Mouse (Mus musculus): ENCODE data around the gene Arhgef19.

Arhgef19 gene

GRCm38 (mm10) chr4:141238492-141239387, 559 bp upstream of the Arhgef19 start:
- no peak for DNase-seq

DNA sequence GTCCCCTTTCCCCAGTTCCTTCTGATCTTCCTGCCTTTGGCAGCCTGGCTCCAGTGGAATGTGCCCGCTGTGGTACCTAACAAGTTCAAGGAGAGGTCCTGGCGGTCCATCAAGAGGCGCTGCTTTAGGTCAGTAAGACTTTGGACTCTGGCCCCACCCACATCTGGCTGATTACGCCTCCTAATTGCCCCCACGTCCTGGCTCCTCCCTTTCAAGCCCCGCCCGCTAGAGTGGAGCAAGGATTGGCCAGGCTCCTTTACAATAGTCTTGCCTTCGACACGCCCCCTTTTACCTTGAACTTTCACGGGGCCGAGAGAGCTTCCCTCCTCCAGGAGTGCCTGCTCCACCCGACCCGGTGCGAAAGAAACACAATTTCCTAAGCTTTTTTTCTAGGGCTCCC, 1.3 kb downstream of the Arhgef19 start:
- peak; percentile 90 to 94 for DNase-seq

DNA sequence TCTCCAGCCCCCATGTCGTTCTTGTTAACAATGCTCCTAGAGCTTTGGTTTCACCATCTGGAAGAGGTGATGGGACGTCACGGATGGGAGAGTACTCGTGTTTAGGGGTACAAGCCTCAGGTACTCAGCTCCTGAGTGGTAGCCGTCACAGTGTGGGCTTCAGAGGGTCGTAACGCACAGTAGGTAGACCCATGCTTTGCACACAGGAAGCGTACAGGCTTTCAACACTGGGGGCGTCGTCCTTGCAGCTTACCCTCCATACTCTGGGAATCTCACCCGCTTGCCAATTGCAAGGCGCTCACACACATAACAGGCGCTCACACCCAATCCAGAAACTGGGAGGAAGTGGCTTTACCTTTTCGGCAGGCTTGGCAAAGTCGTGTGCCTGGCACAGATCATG, 2.6 kb downstream of the Arhgef19 start:
- DNase-seq = peak in 1 of 2 experiments; percentile 21

- peak; percentile 79 to 87 for DNase-seq
Observed at GRCm38 (mm10) chr4:141242651-141243241, 3.4 kb downstream of the Arhgef19 start.

DNA sequence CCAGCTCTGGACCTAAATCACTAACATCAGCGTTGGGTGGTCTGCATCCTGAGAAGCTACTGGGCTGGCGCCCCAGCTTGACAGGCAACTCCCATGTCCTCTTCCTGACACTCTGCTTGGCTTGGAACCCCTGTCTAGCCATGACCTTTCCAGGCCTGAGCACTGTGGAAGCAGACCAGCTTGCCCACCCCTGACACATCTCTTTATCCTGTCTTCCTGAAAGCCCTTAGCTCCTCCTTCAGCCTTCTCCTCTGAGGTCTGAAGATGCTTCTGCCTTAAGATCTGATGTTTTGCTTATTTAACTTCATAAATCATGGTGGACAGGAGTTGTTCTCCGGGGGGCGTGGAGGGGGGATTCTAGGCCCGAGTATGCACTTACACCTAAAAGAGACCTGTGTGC, 4.3 kb downstream of the Arhgef19 start:
- no peak for DNase-seq

DNA sequence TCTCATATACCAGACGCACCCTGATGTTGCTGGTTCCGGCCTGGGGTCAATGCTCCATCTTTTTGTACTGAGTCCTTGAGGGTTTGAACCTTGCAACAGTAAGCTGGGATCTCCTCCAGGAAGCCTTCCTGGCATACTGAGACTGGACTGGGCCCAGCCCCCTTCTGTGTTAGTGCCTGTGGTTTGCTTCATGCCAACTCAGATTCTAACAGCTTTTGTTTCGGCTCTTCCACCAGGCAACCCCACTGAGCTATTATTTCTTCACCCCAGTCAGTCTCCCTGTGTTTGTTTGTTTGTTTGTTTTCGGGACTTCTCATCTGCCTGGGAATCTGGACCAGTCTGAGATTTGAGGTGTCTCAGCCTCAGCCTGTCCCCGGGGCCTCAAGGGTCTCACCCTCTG, 5.1 kb downstream of the Arhgef19 start:
- no peak for DNase-seq

- peak; percentile 43 to 67 for DNase-seq
Observed at GRCm38 (mm10) chr4:141244931-141245425, 5.7 kb downstream of the Arhgef19 start.

DNA sequence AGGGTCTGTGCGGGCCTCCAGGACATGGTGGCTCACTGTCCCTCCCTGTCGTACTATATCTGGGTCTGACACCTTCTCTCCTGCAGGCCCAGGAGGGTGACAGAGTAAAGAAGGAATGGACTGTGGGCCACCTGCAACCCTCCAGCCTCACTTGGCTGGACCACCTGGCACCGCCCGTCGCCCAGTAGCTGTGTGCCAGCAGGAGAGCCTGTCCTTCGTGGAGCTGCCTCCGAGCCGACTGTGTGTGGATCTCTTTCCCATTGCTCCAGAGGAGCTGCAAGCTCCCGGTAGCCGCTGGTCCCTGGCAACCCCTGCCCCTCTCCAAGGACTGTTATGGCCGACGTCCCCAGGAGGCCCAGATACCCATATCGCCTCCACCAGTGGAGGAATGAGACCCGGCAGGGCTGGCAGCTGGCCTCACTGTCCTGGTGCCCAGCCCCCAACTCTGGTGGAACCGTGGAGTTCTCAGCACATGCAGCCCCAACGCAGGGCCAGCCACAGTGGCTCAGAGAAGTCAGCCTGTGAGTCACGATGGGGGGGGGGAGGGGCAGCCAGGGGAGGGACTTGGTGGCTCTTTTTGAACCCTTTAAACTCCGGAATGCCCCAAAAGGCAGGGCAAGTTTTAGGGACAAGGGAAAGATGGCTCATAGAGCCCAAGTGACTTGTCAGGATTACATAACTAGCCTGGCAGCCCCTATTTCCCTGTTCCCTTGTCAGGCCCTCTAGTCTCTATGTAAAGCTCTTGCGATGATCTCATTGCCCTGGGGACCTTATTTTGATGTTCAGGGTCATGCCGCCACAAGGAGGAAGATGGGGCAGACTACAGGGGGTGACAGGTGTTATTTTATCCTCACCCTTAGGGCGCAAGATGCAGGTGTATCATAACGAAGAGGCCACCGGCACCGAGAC, 7.0 kb downstream of the Arhgef19 start:
- DNase-seq = no peak

DNA sequence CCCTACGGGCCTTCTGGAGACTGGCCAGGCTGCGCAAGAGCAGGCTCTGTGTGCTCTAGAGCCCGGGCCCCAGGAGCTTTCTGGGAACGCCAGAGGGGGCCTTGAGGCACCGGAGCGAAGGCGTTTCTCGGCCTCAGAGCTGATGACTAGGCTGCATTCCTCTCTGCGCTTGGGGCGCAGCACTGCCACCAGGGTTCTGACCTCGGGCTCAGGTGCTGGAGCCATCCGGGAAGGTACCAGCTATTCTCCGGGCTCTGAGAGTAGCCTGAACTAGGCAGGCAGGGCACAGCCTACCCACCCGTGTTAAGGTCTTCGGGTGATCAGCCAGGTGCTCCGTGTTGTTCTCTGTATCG, 7.7 kb downstream of the Arhgef19 start:
- DNase-seq = no peak

GRCm38 (mm10) chr4:141247776-141248613, 8.7 kb downstream of the Arhgef19 start:
- DNase-seq = peak; percentile 27 to 53

DNA sequence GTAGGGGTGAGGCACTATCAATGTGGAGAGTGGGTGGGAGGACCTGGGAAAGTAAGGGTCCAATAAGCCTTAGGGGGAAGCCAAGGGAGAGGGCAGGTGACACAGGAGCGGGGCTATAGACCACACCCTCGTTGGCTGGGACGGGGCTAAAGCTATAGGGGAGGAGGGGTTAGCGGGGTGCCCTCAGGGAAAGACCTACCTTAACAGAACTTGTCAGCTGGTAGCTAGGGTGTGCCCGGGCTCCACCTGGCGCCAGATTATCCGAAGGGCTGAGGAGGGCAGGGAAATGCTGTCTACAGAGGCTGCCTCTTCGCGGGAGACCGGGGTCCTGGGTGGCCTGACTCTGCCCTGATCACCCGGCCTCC, 9.3 kb downstream of the Arhgef19 start:
- peak in 1 of 2 experiments; percentile 35 for DNase-seq

DNA sequence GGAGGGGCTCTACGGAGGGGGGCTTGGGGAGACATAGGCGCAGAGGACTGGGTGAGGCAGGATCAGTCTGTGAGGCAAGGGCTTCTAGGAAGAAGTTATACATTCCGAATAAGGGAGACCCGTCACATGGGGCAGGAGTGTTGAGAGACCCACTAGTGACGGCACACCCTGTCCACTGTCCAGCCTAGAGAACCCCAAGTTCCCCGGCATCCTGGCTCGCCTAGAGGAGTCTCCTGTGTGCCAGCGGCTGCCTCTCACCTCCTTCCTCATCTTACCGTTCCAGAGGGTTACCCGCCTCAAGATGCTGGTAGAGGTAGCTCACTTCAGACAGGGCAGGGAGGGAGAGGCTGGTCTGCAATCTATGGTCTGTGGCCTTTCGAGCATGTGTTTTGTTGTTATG, 10.1 kb downstream of the Arhgef19 start:
- no peak for DNase-seq

DNA sequence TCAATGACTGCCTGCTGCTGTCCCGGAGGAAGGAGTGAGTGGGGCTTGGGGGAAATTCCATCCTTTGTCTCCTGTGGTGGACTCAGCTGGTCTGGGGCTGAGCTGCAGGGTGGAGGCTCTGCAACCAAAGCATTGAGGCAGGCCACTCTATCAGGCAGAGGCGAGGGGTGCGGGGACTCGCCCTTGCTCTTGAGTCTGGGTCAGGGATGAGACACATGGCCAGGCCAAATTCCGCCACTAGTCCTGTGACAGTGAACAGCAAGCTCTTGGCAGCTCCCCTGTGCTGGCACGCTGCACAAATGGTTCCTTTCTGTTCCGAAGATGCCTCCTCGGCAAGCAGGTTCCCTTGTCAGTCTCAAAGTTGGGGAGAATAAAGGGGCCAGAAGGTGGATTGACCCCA, 11.8 kb downstream of the Arhgef19 start:
- DNase-seq = no peak

GRCm38 (mm10) chr4:141252641-141253040, 13.3 kb downstream of the Arhgef19 start:
- DNase-seq = no peak

DNA sequence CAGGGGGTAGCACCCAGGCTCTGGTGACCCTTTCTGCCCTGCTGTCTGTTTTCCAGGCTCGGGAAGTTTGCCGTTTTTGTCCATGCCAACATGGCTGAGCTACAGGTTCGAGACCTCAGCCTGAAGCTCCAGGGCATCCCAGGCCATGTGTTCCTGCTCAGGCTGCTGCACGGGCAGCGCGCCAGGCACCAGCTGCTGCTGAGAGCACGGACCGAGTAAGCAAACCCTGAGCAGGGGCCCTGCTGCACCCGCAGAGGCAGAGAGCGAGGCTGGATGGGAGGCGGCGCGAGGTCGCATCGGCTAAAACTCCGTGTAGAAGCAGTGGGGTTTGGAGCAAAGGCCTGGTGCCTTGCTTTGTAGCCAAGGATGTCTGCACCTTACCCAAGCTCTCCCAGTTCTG, 14.9 kb downstream of the Arhgef19 start:
- DNase-seq = no peak

- no peak for DNase-seq
Observed at GRCm38 (mm10) chr4:141257440-141257839, 18.1 kb downstream of the Arhgef19 start.

- no peak for DNase-seq
Observed at GRCm38 (mm10) chr4:141259413-141259812, 20.1 kb downstream of the Arhgef19 start.

GRCm38 (mm10) chr4:141260007-141260723, 20.9 kb downstream of the Arhgef19 start:
- peak; percentile 84 to 92 for DNase-seq

DNA sequence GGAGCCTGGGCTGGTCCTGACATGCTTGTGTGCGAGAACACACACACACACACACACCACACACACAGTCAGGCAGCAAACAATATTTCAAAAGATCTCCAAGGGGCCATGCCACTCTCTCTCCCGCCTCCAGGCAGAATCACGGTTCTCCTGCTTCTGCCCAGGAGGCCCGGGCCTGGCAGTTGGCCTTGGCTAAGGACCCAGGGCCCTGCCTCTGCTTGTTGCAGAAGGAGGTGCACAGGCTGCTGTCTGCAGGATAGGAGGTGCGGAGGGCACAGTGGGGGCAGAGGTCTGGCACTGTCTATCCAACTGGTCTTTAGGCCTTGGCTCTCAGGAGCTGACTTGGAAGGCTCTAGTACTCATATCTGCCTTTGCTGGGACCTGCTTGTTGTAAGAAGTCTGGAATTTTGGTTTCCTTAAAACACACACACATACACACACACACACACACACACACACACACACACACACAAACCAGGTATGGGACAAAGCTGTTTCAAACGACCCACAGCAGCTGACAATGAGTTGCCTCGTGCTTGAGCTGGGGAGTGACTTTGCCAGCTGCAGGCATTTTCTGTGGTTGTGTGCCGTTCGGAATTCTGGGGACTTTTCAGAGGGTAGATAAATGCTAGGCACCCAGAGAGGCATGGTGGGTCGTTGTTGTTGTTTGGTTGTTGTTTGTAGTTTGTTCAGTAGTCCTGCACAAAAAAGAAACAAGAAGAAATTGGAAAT, 23.8 kb downstream of the Arhgef19 start:
- no peak for DNase-seq

- no peak for DNase-seq
Observed at GRCm38 (mm10) chr4:141265979-141266637, 26.8 kb downstream of the Arhgef19 start.
